Mouse (Mus musculus) megakaryocyte, embryonic 14.5 days (primary cell): ENCODE data around the gene Timm44.

ENCODE experiments used
- FLI1 ChIP-seq: IDR thresholded peaks from 2 replicates; pipeline ENCODE4 v1.6.1; 2012; ENCODE audit warnings: low read length, inconsistent platforms, mixed read lengths
- GATA1 ChIP-seq: IDR thresholded peaks from 3 replicates; pipeline ENCODE4 v1.6.1; 2012; ENCODE audit warnings: mixed read lengths, low read length, inconsistent platforms, borderline replicate concordance

DNA sequence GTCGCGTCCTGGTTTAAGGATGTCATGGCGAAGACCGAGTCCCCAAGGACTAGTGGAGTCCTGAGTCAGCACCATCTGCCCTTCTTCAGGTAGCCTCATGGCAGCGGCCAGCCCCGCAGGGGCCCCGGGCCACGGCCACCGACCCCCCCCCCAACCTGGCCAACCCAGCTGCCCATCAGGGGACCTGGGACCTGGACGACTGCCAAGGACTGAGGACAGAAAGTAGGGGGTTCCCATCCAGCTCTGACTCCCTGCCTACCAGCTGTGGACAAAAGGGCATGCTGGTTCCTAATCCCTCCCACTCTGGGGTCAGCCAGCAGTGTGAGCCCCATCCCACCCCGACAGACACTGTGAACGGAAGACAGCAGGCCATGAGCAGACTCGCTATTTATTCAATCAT lies 30.0 kb downstream of the Timm44 start:
- TF ChIP-seq GATA1 (no peak), FLI1 (no peak)
